Mouse (Mus musculus) lung, postnatal 0 days (tissue): ENCODE measurements around the gene Cryaa. TPM values are rescaled to one million over a fixed set of nuclear protein-coding genes. Genes with fewer than 3 reads are reported as not detected.
A peak's percentile ranks its signal among the peaks of the same experiment; 100 is the strongest.
"Not testable (repeated sequence)": the region's sequence is repeated elsewhere in the genome, so short reads cannot be mapped to it uniquely, and the experiment has no call there.

Experiments
- ATAC-seq: fragments of 200-750 bp; cut with Nextera tagmentation; 2 replicates; pipeline ENCODE4 v1.8.0; 2017; ENCODE audit warnings: moderate library complexity
- DNase-seq: peaks from one replicate; pipeline ENCODE4 v3.0.0-alpha.2; 2016; ENCODE audit warnings: low spot score
- H3K27ac ChIP-seq: fragments of 300-500 bp; sonication (generic); 2 replicates; pipeline ENCODE4 v1.5.1; 2014; ENCODE audit warnings: antibody characterized with exemption, mild to moderate bottlenecking, low read length, mixed read lengths
- H3K27me3 ChIP-seq: fragments of 300-500 bp; sonication (generic); replicated peaks from 2 replicates; pipeline ENCODE4 v1.6.1; 2014; ENCODE audit warnings: low read length, mixed read lengths; ENCODE audit not compliant: insufficient read depth
- H3K36me3 ChIP-seq: fragments of 300-500 bp; sonication (generic); 2 replicates; pipeline ENCODE4 v1.6.1; 2014; ENCODE audit warnings: low read length, mixed read lengths; ENCODE audit not compliant: insufficient read depth
- H3K4me1 ChIP-seq: fragments of 300-500 bp; sonication (generic); 2 replicates; pipeline ENCODE4 v1.6.1; 2014; ENCODE audit warnings: antibody characterized with exemption, low read depth, low read length, mixed read lengths; ENCODE audit not compliant: insufficient read depth
- H3K4me2 ChIP-seq: fragments of 300-500 bp; sonication (generic); replicated peaks from 2 replicates; pipeline ENCODE4 v1.6.1; 2014; ENCODE audit warnings: low read depth, mild to moderate bottlenecking, low read length, moderate library complexity, mixed read lengths
- H3K4me3 ChIP-seq: fragments of 300-500 bp; sonication (generic); 2 replicates; pipeline ENCODE4 v1.5.1; 2014; ENCODE audit warnings: low read depth, low read length
- H3K9ac ChIP-seq: fragments of 300-500 bp; sonication (generic); replicated peaks from 2 replicates; pipeline ENCODE4 v1.6.1; 2014; ENCODE audit warnings: low read depth, mild to moderate bottlenecking
- H3K9me3 ChIP-seq: fragments of 300-500 bp; sonication (generic); 2 replicates; pipeline ENCODE4 v1.6.1; 2016; ENCODE audit warnings: low read length, mixed read lengths
- CTCF ChIP-seq: IDR thresholded peaks from 2 replicates; pipeline ENCODE4 v1.5.1; 2016; ENCODE audit warnings: antibody characterized with exemption, mild to moderate bottlenecking
- EP300 ChIP-seq: IDR thresholded peaks from 2 replicates; pipeline ENCODE4 v1.6.1; 2016; ENCODE audit warnings: antibody characterized with exemption, mild to moderate bottlenecking, control low read depth
- WGBS: fragments of 180-500 bp; shearing (Covaris S2); extraction: QIAGEN DNeasy Blood & Tissue Kit; methylation state at CpG from one replicate; pipeline ENCODE4 v1.1.7; 2014; 5-methylcytosine and 5-hydroxymethylcytosine counted together
- polyA plus RNA-seq: library from polyadenylated mRNA; unstranded; fragments of >200 nt; fragmentation: Nextera tagmentation; extraction: Ambion mirVana; gene quantifications from 2 replicates; pipeline ENCODE4 v1.2.1, GENCODE M21; 2015

The Cryaa gene
- polyA plus RNA-seq, 1 experiment from 2014 or later, result 0.76 TPM

- H3K4me1 ChIP-seq, result peaks cover 8% of the 10 kb centered on the region; the same call in 1 of the 2 replicates
- DNase-seq (peak; percentile 47), ATAC-seq (peak; percentile 43)
- H3K4me3 ChIP-seq, result no peak overlapping the region
- H3K9ac ChIP-seq, result no peak overlapping the region
- H3K36me3 ChIP-seq, result no peaks in the 10 kb centered on the region
- H3K27ac ChIP-seq, result no peak overlapping the region
- TF ChIP-seq EP300 (peak; percentile 28; the same call in 1 of the 2 replicates), CTCF (no peak)
- no peak overlapping the region for H3K4me2 ChIP-seq
- WGBS, result 49% methylated on average over 9 of the region's 9 CpGs
- no peaks in the 10 kb centered on the region for H3K27me3 ChIP-seq
- no peaks in the 10 kb centered on the region for H3K9me3 ChIP-seq
These were observed 10.5 kb downstream of the Cryaa start for GRCm38 (mm10) chr17:31688112-31688511.

GRCm38 (mm10) chr17:31689606-31690005 lies 12.0 kb downstream of the Cryaa start:
- no peak overlapping the region for H3K9ac ChIP-seq
- ATAC-seq (no peak), DNase-seq (peak; percentile 40)
- H3K36me3 ChIP-seq, result no peaks in the 10 kb centered on the region
- TF ChIP-seq CTCF (no peak), EP300 (no peak)
- H3K27ac ChIP-seq, result no peak overlapping the region
- no peak overlapping the region for H3K4me2 ChIP-seq
- H3K27me3 ChIP-seq, result no peaks in the 10 kb centered on the region
- H3K9me3 ChIP-seq, result no peaks in the 10 kb centered on the region
- peaks cover 8% of the 10 kb centered on the region; the same call in 1 of the 2 replicates for H3K4me1 ChIP-seq
- 35% methylated on average over 1 of the region's 1 CpGs for WGBS
- H3K4me3 ChIP-seq, result no peak overlapping the region

GRCm38 (mm10) chr17:31692918-31693317 lies 15.3 kb downstream of the Cryaa start:
- no peak overlapping the region for H3K27ac ChIP-seq

GRCm38 (mm10) chr17:31693330-31694022 lies 15.9 kb downstream of the Cryaa start:
- no peak overlapping the region for H3K9ac ChIP-seq
- peak; percentile 90 for DNase-seq

More at GRCm38 (mm10) chr17:31692918-31693317, 15.3 kb downstream of the Cryaa start:
- Histone ChIP-seq H3K4me2 (no peak overlapping the region), H3K4me1 (no peaks in the 10 kb centered on the region), H3K36me3 (no peaks in the 10 kb centered on the region), H3K9ac (0 out of 2 replicates have a peak overlapping the region, but pooled peaks have one; percentile 5), H3K27me3 (no peaks in the 10 kb centered on the region), H3K9me3 (no peaks in the 10 kb centered on the region), H3K4me3 (no peak overlapping the region)
- 39% methylated on average over 5 of the region's 5 CpGs for WGBS
- DNase-seq, result no peak
- TF ChIP-seq CTCF (no peak), EP300 (no peak)
- no peak for ATAC-seq

GRCm38 (mm10) chr17:31694023-31694376 lies 16.4 kb downstream of the Cryaa start:
- no peaks in the 10 kb centered on the region for H3K4me1 ChIP-seq
- no peaks in the 10 kb centered on the region for H3K27me3 ChIP-seq
- TF ChIP-seq EP300, result no peak
- no peak overlapping the region for H3K9ac ChIP-seq
- H3K4me3 ChIP-seq, result no peak overlapping the region
- no peaks in the 10 kb centered on the region for H3K9me3 ChIP-seq
- H3K4me2 ChIP-seq, result no peak overlapping the region
- ATAC-seq (peak; percentile 8; the same call in 1 of the 2 replicates), DNase-seq (no peak)
- 62% methylated on average over 7 of the region's 7 CpGs for WGBS
- H3K27ac ChIP-seq, result peak overlapping the region; percentile 20; the same call in 1 of the 2 replicates
- H3K36me3 ChIP-seq, result no peaks in the 10 kb centered on the region

More at GRCm38 (mm10) chr17:31693330-31694022, 15.9 kb downstream of the Cryaa start:
- WGBS, result 4% methylated on average over 19 of the region's 20 CpGs
- Histone ChIP-seq H3K36me3 (no peaks in the 10 kb centered on the region), H3K27ac (no peak overlapping the region), H3K4me2 (peak overlapping the region; percentile 12; the same call in 1 of the 2 replicates), H3K4me1 (no peaks in the 10 kb centered on the region), H3K4me3 (no peak overlapping the region), H3K9me3 (no peaks in the 10 kb centered on the region), H3K27me3 (no peaks in the 10 kb centered on the region)
- ATAC-seq, result peak; percentile 80
- TF ChIP-seq EP300 (peak; percentile 82), CTCF (peak; percentile 90)

GRCm38 (mm10) chr17:31694949-31695348 lies 17.3 kb downstream of the Cryaa start:
- H3K36me3 ChIP-seq, result no peaks in the 10 kb centered on the region
- H3K9ac ChIP-seq, result no peak overlapping the region
- H3K4me2 ChIP-seq, result no peak overlapping the region
- H3K9me3 ChIP-seq, result no peaks in the 10 kb centered on the region
- H3K27me3 ChIP-seq, result no peaks in the 10 kb centered on the region
- H3K4me3 ChIP-seq, result no peak overlapping the region
- ATAC-seq, result no peak
- no peak overlapping the region for H3K27ac ChIP-seq
- no peaks in the 10 kb centered on the region for H3K4me1 ChIP-seq
- TF ChIP-seq EP300, result no peak
- no peak for TF ChIP-seq CTCF
- WGBS, result 68% methylated on average over 1 of the region's 1 CpGs
- DNase-seq, result no peak

- DNase-seq, H3K9me3 ChIP-seq, H3K9ac ChIP-seq, H3K4me3 ChIP-seq, H3K27me3 ChIP-seq, H3K4me2 ChIP-seq, H3K27ac ChIP-seq, H3K4me1 ChIP-seq, ATAC-seq, H3K36me3 ChIP-seq: not testable (repeated sequence)
- WGBS, result 90% methylated on average over 7 of the region's 7 CpGs
These were observed 17.7 kb downstream of the Cryaa start for GRCm38 (mm10) chr17:31695356-31695755.
